Mouse (Mus musculus) gastrocnemius, adult 8-10 months (tissue): ENCODE data around the gene Vangl1. TPM values are rescaled to one million over a fixed set of nuclear protein-coding genes. Genes with fewer than 3 reads are reported as not detected.
"Not testable (repeated sequence)": the region's sequence is repeated elsewhere in the genome, so short reads cannot be mapped to it uniquely, and the experiment has no call there.

Experiments
- DNase-seq, 2 experiments: peaks; one replicate each; pipeline ENCODE4 v3.0.0; 2022; ENCODE audit warnings: low spot score in 2 of 2
- total RNA-seq, 4 experiments: library from RNA; stranded (reverse); gene quantifications; 2 replicates each; pipeline ENCODE4 v1.2.4; 2022

Gene Vangl1
- total RNA-seq, result 1 to 10 TPM in 3 of 4 experiments, under 1 TPM in 1; 0.70 to 2.0 (median 1.2) TPM

DNA sequence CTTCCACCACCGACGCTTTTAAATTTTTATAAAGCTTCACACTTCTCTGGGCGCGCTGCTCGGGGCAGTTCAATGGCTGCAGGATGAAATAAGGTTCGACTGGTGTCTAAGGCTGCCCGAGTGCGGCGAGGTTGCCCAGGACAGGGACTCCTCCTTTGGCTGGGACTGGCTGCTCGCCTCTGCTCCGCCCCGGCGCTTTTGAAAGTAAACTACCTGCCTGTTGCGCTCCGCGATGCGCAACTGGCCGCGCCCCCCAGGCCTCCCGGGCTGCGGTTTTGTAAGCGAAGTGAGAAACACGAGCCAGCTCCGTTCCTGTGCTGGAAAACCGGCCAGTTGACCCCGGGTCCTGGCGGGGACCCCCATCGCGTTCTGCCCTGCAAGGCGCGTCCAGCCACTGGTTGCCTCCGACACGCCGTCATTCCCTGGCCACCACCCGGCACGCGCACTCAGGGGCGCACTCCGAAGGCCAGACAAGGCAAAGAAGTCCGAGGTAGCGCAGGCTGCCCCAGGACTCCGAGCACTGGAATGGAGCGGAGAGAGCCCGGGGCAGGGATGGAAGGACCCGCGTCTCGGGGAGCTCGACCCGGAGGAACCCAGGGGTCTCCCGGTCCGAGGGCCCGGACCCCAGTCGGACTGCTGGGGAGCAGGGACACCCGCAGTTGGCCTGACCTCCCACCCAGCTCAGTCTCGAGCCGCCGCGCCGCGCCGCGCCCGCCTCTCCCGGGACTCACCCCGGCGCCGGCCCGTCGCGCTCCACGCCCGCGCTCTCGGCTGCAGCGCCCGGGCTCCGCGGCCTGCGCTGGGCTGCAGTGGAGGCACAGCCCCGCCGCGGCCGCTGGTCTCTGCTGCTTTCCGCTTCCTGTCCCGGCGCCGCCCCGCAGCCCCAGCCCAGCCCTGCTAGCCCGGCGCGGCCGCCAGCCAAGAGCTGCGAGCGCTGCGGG is at the start of gene Vangl1:
Gene Vangl1 (minus strand): TSS at position 913 of the 941 bp plus-strand sequence.
- peak; percentile 19 to 65 for DNase-seq

DNA sequence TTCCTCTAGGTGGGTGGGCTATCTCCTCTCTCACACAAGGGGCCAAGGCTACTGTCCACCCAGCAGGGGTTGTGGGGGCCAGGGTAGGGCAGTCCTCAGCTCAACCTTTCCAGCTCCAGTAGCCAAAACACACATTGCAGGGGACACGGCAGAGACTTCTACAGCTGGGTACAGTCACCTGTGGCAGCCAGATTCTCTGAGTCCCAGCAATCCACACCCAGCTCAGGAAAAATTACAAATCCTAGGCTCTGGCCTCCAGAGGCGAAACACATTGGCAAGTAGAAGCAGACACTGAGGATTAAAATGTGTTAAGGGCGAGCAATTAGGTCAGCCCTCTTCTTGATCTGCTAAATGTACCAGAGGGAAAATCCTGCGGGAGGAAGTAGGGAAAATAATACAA is 49.1 kb upstream of the Vangl1 start:
- no peak for DNase-seq

DNA sequence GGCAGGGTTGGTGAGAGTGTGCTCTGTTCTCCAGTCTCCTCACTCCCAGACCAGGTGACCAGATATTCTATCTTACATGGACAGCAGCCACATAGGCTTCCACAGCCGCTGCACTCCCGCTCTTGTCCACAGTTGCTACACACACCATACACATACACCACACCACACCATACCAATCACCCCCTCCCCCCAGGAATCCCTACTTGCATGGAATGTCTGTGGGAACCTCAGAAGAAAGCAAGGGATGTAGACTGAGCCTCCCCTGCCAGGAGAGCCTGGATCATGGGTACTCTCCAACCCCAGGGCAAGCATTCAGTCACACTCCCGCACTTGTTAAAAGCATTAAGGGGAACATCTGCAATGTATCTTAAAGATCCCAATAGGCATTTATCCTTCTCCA is 48.4 kb upstream of the Vangl1 start:
- no peak for DNase-seq

DNA sequence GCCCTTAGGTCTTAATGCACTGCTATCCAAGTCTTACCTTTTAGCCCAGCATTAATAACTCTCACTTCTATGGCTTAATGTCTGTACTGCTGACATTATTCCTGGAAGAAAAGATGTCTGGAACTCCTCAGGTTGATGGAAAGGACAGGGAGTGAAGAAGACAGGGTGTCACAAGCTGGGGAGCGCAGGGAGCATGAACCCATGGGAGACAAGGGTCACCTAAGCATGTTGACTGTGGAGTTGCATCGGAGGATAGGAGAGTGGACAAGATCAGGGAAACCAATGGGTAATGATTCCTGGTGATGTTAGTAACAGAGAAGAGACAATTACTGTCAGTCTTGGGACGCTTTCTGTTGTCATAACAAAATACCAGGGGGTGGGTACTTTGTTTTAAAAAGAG is 46.4 kb upstream of the Vangl1 start:
- no peak for DNase-seq

DNA sequence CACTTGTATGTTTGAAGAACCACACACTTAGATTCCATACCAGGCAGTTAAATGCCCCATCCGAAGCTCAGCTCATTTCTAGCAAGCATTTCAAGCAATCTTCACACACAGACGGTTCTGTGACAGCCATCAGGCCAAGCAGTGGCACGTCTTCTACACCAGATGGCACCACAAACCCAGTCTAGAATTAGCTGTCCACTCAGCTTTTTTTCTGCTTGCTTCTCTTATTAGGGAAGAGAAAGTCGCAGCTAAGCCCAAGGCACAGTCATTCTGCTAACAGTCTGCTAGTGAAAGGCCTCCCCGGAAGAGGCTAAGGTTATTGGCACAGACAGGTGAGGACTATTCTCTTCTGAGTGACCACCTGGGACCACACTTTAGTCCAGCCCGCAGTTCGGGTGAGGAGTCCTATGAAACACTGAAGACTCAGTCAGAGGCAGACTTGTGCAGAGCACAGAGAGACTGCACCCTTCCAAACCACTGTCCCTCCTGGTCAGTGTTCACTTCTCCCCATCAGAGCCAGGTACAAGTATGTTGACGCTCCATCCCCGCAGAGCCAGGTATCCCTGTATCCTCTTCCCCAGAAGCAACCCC is 45.0 kb upstream of the Vangl1 start:
- DNase-seq, result peak in 1 of 2 experiments; percentile 12

DNA sequence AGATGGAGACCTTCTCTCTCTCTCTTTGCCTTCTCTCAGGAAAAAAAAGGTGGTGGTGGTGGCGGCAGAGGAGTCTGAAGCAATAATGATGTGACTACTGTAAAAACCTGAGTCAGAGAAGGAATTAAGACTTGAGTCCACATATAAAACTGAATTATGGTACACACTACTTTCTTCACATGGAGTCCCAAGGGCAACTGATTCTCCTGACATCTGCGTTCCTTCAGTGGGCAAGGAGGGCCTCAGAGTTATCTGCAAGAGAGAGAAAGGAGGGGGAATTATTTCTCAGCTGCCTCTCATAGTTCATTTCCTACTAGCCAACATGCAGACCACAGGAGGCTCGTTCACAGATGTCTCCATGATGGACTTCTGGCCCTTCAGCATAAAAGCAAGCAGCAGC is 40.1 kb upstream of the Vangl1 start:
- DNase-seq, result no peak

DNA sequence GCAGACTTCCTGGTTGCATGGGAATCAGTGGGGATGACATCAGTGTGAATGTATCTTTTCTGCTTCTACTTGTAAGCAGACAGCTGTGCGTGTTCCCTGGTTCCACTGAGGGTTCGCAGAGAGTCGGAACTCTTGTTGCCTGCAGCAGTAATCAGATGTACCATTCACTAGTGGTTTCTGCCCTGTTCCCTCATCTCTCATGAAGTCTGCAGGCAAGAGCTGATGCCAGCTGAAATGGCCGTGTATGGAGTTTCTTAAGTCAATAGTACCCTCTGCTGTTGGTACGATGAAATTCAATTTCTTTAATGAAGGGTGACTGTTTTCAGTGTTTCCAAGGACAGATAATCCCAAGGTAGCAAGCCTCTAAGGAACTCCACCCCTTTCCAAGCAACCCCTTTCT is 38.4 kb upstream of the Vangl1 start:
- DNase-seq, result no peak

DNA sequence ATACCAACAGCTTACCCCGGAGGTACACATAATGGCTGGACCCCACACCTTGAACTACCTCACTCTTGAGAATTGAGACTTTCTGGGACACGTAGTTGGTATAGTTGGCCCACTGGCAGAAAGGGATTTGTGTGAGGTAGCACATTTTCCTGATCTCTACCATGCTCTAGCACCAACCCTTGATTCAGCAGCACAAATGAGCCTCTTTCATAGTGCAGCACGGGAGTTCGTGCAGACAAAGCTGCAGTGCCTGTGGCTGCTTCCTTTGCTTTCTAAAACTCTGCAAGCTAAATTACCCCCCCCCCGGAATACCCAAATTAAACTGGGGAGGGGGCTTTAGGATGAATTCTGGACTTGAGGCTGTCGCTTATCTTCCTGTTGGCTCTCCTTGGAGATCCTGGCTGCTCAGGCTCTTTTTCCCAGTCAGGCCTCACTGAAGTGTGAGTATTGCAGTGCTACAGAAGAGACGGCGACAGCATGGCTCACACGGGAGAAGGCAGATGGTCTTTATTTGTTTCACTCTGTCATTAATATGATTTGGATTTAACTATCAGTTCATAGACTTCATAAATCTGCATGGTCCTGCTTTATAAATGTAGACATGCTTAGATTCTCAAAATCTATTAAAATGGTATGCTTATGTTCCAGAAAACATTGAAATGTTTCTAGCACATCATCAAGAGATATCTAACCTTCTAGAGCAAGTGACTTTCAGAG is 27.1 kb upstream of the Vangl1 start:
- no peak for DNase-seq

DNA sequence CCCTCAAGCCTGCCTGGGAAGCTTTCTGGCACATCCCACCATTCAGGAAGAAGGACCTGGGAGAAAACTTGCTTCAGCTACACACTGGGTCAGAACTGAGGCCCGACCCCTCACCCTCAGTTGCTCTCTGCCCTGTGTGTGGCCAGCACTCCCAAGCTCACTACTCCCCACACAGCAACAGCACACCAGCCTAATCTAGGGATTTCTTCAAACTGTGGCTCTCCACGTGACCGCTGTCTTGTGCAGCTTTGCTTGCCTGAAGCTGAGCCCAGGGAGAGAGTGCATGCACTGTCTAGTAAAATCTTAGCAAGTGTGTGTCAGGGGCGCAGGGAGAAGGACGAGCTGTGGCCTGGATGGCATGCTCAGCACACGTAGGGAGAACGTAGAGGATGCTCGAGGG is 18.3 kb upstream of the Vangl1 start:
- DNase-seq, result no peak

DNA sequence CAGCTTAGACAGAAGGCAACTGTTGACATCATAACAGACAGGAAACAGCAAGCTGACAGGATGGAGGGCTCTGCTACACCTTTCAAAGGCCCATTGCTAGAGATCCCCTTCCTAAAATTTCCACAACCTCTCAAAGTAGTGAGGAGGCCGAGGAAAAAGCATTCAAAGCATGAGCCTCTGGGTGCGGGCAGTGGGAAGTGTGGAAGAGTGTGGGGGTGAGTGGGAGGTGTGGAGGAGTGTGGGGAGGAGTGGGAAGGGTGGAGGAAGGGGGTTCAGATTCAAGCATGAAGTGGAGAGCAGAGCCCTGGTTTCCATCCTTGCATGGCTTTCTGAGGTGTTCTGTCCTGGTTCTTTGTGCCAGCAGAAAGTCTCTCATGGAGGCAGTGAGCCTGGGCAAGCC is 13.8 kb upstream of the Vangl1 start:
- no peak for DNase-seq

DNA sequence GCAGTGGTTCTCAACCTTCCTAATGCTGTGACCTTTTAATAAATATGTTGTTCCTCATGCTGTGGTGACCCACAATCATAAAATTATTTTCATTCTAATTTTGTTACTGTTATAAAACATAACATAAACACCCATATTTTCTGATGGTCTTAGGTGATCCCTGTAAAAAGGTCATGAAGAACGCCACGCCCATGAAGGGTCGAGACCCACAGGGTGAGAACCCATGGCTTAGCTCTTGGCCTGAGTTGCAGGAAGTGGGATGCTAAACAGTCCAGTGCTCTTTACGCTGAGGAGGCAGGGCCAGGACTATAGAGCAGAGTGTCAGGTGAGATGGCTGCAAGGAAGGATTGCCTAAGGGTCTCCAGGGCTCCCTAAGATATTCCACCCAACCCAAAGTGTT is 10.2 kb upstream of the Vangl1 start:
- DNase-seq, result no peak

DNA sequence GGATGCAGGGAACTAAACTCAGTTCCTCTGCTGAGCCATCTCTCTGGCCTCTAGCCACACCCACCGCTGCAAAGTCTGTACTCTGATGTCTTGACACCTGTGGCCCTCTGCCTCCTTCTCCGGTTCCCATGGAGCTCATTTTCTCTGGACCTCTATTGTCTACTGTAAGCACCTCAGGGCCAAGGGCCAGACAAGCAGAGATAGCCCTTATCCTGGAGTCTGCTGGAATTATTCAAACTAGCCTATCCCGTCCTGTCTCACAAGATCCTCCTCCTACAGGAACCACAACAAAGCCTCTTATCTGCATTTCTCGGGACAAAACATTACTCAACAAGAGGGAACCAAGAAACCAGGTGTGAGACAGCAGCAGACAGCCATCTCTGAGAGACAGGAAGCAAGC is 9.8 kb upstream of the Vangl1 start:
- DNase-seq, result no peak

DNA sequence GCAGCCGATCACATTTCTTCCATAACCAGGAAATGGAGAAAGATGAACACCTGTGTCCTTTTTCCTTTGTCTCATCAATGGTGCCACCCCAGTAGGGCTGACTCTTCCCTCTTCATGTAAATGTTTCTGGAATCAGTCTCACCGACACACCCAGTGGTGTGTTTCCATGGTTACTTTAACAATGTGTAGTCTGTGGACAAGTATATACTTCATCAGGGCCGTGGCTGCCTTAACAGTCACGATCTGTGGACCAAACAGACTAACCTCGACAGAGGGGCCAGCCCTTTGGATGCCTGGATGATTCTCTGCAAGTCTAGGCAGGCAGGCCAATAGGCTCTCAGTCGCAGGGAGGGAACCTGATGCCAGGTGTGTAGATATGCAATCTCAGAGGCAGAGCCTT is 8.4 kb upstream of the Vangl1 start:
- no peak for DNase-seq

DNA sequence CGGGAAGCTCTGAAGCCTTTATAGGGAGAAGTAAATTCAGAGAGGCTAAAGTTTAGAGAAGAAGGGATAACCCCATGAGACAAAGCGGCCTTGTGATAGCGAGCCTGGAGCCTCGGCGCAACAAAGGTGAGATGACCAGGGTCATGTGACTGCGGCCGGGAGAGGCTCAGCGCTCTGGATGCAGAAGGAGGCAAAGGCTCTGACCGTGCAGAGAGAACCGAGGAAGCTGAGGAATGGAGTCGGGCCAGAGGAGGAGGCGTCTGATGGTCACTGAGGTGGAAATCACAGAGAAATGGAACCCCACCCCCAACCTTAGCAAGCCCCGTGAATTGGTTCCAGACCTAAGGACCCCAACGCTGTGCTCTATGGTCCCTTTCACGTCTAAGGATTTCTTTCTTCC is 7.8 kb upstream of the Vangl1 start:
- DNase-seq, result no peak

DNA sequence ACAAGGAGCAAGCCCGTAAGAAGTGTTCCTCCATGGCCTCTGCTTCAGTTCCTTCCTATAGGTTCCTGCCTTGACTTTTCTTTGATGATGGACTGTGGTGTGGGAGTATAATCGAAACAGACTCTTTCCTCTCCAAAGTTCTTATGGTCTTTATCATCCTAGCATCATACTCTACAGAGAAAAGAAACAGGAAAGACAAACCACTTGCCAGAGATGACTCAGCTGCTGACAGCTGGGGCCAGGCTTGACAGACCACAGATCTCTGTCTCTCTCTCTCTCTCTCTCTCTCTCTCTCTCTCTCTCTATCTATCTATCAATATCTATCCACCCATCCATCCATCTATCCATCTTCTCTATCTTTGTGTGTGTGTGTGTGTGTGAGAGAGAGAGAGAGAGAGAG is 6.8 kb upstream of the Vangl1 start:
- DNase-seq, result no peak

DNA sequence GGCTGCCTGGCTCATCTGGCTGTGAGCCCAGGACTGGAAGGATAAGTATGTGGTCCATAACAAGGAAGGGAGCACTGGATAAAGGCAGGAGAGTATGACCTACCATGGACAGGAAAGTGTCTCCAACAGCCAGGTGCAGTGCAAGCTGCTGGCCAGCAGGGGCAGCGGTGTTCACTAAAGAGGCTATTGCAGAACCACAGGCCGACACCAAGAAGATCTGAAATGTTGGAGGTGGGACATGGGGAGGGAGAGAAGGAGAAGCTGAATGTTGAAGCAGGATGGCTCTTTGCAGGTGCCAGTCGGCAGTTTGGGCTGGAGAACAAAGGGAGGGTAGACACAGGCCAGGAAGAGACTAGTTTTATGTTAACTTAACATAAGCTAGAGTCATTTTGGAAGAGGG is 6.3 kb upstream of the Vangl1 start:
- no peak for DNase-seq

DNA sequence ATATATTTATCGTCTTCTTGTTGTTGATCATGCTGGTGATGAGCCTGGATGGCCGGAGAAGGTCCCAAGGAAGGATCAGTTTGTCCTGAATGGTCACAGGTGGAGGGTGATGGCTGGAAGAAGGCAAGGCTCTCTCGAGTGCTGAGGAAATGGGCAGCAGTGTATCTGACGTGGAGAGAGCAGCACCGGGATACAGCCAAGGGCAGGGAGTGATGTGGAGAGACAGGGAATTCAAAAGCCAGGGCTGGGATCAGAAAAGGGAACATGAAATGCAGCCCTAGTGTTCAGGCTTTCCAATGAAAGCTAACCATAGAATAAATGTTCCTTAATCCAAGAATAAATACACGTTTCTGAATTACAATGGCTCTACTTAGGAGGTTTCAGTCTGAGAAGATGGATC is 4.4 kb upstream of the Vangl1 start:
- no peak for DNase-seq

DNA sequence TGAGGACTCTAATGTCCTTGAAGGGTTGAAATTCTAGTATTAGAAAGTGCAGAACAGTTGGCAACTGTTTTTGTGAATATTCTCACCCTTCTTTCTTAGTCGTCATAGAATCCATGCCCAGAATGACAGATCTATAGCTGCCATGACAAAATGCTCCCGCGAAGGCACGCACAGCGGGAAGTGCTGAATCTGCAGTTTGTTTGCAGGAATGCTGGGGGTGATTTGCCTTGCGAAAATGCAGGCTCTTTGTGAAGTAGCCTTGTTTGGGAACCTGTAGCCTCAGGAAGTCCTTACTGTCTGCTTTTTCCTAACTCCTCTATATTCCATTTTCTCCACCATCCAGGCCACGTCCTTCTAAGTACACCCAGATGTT is 951 bp upstream of the Vangl1 start:
- no peak for DNase-seq

DNA sequence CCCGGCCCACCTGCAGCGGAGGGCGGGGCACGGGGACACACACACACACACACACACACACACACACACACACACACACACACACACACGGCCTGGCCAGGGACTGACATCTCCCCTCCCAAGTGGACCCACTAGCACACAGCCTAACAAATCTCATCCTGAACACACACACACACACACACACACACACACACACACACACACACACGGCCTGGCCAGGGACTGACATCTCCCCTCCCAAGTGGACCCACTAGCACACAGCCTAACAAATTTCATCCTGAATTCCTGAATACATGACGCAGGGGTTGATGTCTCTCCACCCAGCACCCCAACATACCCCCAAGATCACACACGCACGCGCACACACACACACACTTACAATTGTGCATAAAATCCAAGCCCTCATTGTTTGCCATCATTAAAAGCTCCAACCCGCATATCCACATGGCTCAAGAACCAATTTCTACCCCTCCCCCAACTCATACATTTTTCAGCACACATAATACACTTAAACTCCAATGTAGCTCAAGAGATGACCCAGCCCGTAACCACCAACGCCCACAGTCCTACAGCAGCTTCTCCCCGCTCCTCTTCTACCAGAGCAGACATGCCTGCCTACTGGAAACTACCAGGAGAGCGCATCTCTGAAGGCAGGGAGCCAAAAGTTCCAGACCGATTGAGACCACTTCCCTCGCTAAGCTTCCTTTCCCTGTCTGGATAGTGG is 403 bp upstream of the Vangl1 start:
- DNase-seq, result not testable (repeated sequence)

DNA sequence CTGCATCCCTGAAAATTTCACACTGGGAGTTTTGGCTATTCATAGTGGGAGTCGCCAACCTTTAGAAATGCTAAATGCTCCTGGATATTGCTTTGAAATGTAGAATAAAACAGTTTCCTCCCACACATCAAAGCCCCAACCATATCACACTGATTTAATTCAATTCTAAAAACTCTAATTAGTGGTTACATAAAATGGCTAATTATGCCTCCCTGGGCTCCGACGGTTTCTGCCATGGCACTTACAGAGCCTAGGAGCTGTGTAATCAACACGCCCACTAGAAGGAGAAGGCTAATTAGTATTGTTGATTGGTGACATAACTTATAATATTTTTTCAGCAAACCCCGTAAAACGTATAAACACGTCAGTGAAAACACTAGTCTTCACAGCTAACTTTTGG is 1.4 kb downstream of the Vangl1 start:
- DNase-seq, result no peak

DNA sequence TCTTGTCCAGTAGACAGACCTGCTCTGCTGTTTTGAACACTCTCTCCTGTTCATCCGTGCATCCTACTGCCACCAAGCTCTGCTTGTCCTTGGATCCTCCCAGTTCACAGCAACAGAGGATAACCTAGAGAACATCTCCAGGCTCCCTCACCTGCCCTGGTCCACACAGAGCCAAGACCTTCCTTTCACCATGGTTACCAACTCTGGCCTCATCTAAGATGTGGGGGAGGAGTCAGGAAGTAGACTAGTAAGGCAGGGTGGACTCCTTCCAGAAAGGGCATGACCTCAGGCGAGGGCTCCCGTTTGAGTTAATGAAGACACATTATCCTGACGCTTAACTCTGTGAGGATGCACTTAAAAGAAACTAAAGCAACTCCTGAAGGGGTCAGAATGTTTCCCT is 4.5 kb downstream of the Vangl1 start:
- no peak for DNase-seq

DNA sequence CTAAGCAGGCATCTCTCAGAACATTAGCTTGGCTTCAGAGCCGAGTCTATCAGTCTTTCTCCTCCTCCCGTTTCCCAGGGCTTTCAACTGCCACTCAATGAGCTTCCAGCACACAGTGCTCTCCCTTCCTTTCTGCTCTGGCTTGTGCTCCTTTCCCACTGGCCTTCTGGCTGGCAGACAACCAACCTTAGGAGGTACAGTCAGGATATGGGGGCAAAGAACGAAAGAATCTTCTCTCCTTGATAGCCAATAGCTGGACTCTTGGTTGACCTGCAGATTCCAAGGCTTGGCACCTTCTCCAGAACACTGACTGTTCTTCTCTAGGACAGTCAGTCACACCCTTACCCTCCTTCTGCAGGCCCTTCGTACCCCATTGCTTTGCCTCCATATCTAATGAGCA is 5.3 kb downstream of the Vangl1 start:
- no peak for DNase-seq
